Mouse (Mus musculus): ENCODE data around the gene Grwd1.

Grwd1 gene

GRCm38 (mm10) chr7:45842950-45843744 lies 12.4 kb upstream of the Grwd1 start:
- no peak for DNase-seq (ENCODE audit: low spot score in 2 of 2)

GRCm38 (mm10) chr7:45833924-45834323 lies 3.2 kb upstream of the Grwd1 start:
- DNase-seq (ENCODE audit: low spot score in 2 of 2) = no peak

- DNase-seq (ENCODE audit: low spot score in 2 of 2) = no peak
Measured at GRCm38 (mm10) chr7:45833148-45833790, 2.5 kb upstream of the Grwd1 start.

- DNase-seq (ENCODE audit: low spot score in 2 of 2) = no peak
Measured at GRCm38 (mm10) chr7:45832428-45832827, 1.7 kb upstream of the Grwd1 start.

GRCm38 (mm10) chr7:45831128-45831525 lies 383 bp upstream of the Grwd1 start:
- no peak for DNase-seq (ENCODE audit: low spot score in 2 of 2)

GRCm38 (mm10) chr7:45826631-45827030 lies 4.1 kb downstream of the Grwd1 start:
- no peak for DNase-seq (ENCODE audit: low spot score in 2 of 2)

GRCm38 (mm10) chr7:45824598-45824997 lies 6.1 kb downstream of the Grwd1 start, which contains the start of gene Kcnj14:
TSS of gene Kcnj14 (minus strand) at chr7:45824782.
- no peak for DNase-seq (ENCODE audit: low spot score in 2 of 2)

GRCm38 (mm10) chr7:45820913-45821312 lies 9.8 kb downstream of the Grwd1 start:
- no peak for DNase-seq (ENCODE audit: low spot score in 2 of 2)

- no peak for DNase-seq (ENCODE audit: low spot score in 2 of 2)
Measured at GRCm38 (mm10) chr7:45819843-45820242, 10.9 kb downstream of the Grwd1 start.

GRCm38 (mm10) chr7:45815984-45816351 lies 14.8 kb downstream of the Grwd1 start:
- DNase-seq (ENCODE audit: low spot score in 2 of 2) = no peak

- DNase-seq (ENCODE audit: low spot score in 2 of 2) = no peak
Measured at GRCm38 (mm10) chr7:45815323-45815983, 15.3 kb downstream of the Grwd1 start.

GRCm38 (mm10) chr7:45814841-45815240 lies 15.9 kb downstream of the Grwd1 start:
- no peak for DNase-seq (ENCODE audit: low spot score in 2 of 2)

- peak; percentile 100 for DNase-seq (ENCODE audit: low spot score in 2 of 2)
Measured at GRCm38 (mm10) chr7:45813787-45814779, 16.7 kb downstream of the Grwd1 start, which contains the start of gene Cyth2. TSS of gene Cyth2 (minus strand) at chr7:45814581.

- no peak for DNase-seq (ENCODE audit: low spot score in 2 of 2)
Measured at GRCm38 (mm10) chr7:45812921-45813320, 17.8 kb downstream of the Grwd1 start.

GRCm38 (mm10) chr7:45809276-45810075 lies 21.3 kb downstream of the Grwd1 start:
- no peak for DNase-seq (ENCODE audit: low spot score in 2 of 2)

GRCm38 (mm10) chr7:45808471-45808870 lies 22.3 kb downstream of the Grwd1 start:
- DNase-seq (ENCODE audit: low spot score in 2 of 2) = no peak

GRCm38 (mm10) chr7:45805941-45806340 lies 24.8 kb downstream of the Grwd1 start:
- DNase-seq (ENCODE audit: low spot score in 2 of 2) = no peak

GRCm38 (mm10) chr7:45802551-45802950 lies 28.2 kb downstream of the Grwd1 start:
- DNase-seq (ENCODE audit: low spot score in 2 of 2) = no peak

- peak; percentile 80 to 88 for DNase-seq (ENCODE audit: low spot score in 2 of 2)
Measured at GRCm38 (mm10) chr7:45801348-45801747, 29.4 kb downstream of the Grwd1 start.

GRCm38 (mm10) chr7:45800546-45801204 lies 30.1 kb downstream of the Grwd1 start:
- no peak for DNase-seq (ENCODE audit: low spot score in 2 of 2)
